Mouse (Mus musculus) stomach, postnatal 0 days (tissue): ENCODE data around the gene Bnc2.

Experiments used
- CTCF ChIP-seq: IDR thresholded peaks from 2 replicates; pipeline ENCODE4 v1.5.1; 2016; ENCODE audit warnings: antibody characterized with exemption, low read depth, mild to moderate bottlenecking, moderate library complexity
- EP300 ChIP-seq: optimal IDR thresholded peaks from 2 replicates; pipeline ENCODE3; 2016; ENCODE audit warnings: antibody characterized with exemption

DNA sequence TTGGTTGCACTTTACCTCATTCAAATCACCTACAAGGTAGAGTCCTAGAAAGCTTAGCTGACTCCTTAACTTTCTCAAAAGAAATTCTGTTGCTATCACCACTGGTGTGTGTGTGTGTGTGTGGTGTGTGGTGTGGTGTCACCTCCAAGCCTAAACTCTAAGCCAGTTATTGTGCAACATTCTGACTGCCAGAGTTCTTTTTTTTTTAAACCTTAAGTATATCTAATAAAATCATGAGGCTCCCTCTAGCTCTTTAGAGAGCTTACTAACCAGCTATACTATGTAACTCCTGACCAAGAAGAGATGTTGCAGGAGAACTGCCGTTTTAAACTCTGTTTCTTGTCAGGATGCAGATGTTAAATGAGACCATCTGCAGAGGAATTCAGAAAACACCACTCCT is 4.1 kb downstream of the Bnc2 start:
- TF ChIP-seq EP300 (no peak), CTCF (no peak)
